Mouse (Mus musculus) telencephalon, adult 2 months (tissue): ENCODE results near the gene Stat5b.

ENCODE experiments used
- DNase-seq: peaks from one replicate; pipeline ENCODE4 v3.0.0-alpha.2; 2011; ENCODE audit warnings: low read depth, low spot score

Stat5b gene

GRCm38 (mm10) chr11:100850038-100850777 lies at the start of gene Stat5b:
Gene Stat5b, minus strand, starts transcription at chr11:100850724.
- no peak for DNase-seq

GRCm38 (mm10) chr11:100898441-100899199 lies 48.1 kb upstream of the Stat5b start:
- no peak for DNase-seq

GRCm38 (mm10) chr11:100897294-100898231 lies 47.0 kb upstream of the Stat5b start:
- no peak for DNase-seq

GRCm38 (mm10) chr11:100896078-100896477 lies 45.6 kb upstream of the Stat5b start:
- DNase-seq: no peak

- no peak for DNase-seq
Observed at GRCm38 (mm10) chr11:100894146-100894918, 43.8 kb upstream of the Stat5b start.

- peak; percentile 72 for DNase-seq
Observed at GRCm38 (mm10) chr11:100893482-100893881, 43.0 kb upstream of the Stat5b start.

GRCm38 (mm10) chr11:100892435-100892834 lies 41.9 kb upstream of the Stat5b start:
- DNase-seq: no peak

GRCm38 (mm10) chr11:100891256-100892123 lies 41.0 kb upstream of the Stat5b start:
- no peak for DNase-seq

GRCm38 (mm10) chr11:100890481-100890880 lies 40.0 kb upstream of the Stat5b start:
- DNase-seq: no peak

- no peak for DNase-seq
Observed at GRCm38 (mm10) chr11:100888348-100888820, 37.9 kb upstream of the Stat5b start.

GRCm38 (mm10) chr11:100887764-100888163 lies 37.2 kb upstream of the Stat5b start:
- no peak for DNase-seq

GRCm38 (mm10) chr11:100887236-100887635 lies 36.7 kb upstream of the Stat5b start:
- no peak for DNase-seq

- no peak for DNase-seq
Observed at GRCm38 (mm10) chr11:100886188-100886740, 35.7 kb upstream of the Stat5b start.

GRCm38 (mm10) chr11:100885472-100885871 lies 34.9 kb upstream of the Stat5b start:
- DNase-seq: no peak

GRCm38 (mm10) chr11:100883640-100884039 lies 33.1 kb upstream of the Stat5b start:
- no peak for DNase-seq

- DNase-seq: no peak
Observed at GRCm38 (mm10) chr11:100879321-100880078, 29.0 kb upstream of the Stat5b start.

GRCm38 (mm10) chr11:100875761-100876160 lies 25.2 kb upstream of the Stat5b start:
- no peak for DNase-seq

- no peak for DNase-seq
Observed at GRCm38 (mm10) chr11:100870968-100871350, 20.4 kb upstream of the Stat5b start.
